10 mouse cellular contexts compared by ENCODE assay signal in the genomic region with DNA sequence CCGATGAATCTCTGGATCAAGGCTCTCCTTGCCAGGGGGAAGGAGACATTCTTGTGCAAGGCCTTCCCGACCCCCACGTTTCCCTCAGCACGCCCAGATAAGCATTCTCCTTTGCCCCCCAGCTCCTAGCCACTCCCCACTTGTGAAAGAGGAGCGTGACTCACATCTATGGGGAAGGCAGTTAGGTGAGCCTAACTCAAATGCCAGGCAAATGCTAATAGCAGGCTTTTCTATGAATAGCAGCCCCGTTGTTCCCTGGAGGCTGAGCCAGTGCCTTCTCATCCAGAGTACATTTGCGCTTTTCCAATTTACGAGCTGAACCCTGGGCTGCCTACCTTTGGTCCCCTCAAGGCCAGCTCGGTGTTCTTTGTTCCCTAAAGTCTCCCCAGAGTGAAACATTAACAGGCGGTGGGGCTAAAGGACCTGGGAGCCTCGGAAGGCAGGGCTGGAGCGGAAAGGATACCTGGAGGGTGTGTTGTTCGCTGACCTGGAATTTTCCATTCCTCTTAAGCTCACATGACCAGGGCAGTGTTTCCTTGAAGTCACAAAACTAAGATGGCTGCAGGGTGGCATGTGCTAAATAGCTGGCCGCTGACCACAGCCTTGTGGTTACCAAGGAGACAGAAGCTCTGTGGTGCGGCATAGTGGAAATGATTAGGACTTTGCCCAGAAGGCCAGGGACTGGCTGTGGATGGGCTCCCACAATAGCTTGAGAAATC.
DNase-seq lines count a peak whose midpoint lies in the region; ATAC-seq lines count a peak whose summit lies in the region.
"Had no signal": no experiment of that assay in that cellular context is flagged by ENCODE, and none has a peak within 500 bp of the region (broad histone marks: within the 10 kb centered on the region; RNA-seq: fewer than 3 reads in every experiment).

No protein-coding gene starts in this region.

- H3K9ac ChIP-seq in heart, embryonic 15.5 days: peak overlapping the region; percentile 7; the same call in 1 of the 2 replicates

- no peaks in the 10 kb centered on the region for H3K27me3 ChIP-seq in heart, embryonic 15.5 days
- H3K27me3 ChIP-seq in embryonic facial prominence, embryonic 10.5 days (replicated peaks; ENCODE audit: low read depth, poor library complexity, severe bottlenecking): no peaks in the 10 kb centered on the region
- H3K27me3 ChIP-seq in midbrain, embryonic 10.5 days (ENCODE audit: low read depth, poor library complexity, severe bottlenecking): no peaks in the 10 kb centered on the region

- H3K9me3 ChIP-seq in heart, embryonic 15.5 days (replicated peaks): no peaks in the 10 kb centered on the region
- H3K9me3 ChIP-seq in embryonic facial prominence, embryonic 10.5 days: peaks cover under 1% of the 10 kb centered on the region; the same call in 1 of the 2 replicates
- peaks cover under 1% of the 10 kb centered on the region; the same call in 1 of the 2 replicates for H3K9me3 ChIP-seq in midbrain, embryonic 10.5 days (replicated peaks)
- H3K9me3 ChIP-seq: G1E had no signal

- no peak for DNase-seq in heart, postnatal 10 days
- DNase-seq in embryonic facial prominence, embryonic 10.5 days (ENCODE audit: low spot score): no peak
- peak; percentile 91 for DNase-seq in kidney, postnatal 14 days
- DNase-seq in midbrain, embryonic 10.5 days (ENCODE audit: low spot score): no peak
- no peak for DNase-seq in right cerebral cortex, adult 2 months (ENCODE audit: low spot score in 2 of 2)
- DNase-seq in spleen, adult 18-20 months: no peak
- no peak for DNase-seq in thymus, postnatal 4 days

- intact Hi-C loops in heart, postnatal 10 days (cut with DNase I): no loop called here

- H3K4me1 ChIP-seq in heart, embryonic 15.5 days (replicated peaks): peaks cover 45% of the 10 kb centered on the region
- peaks cover 34% of the 10 kb centered on the region for H3K4me1 ChIP-seq in embryonic facial prominence, embryonic 10.5 days
- peaks cover 40% of the 10 kb centered on the region for H3K4me1 ChIP-seq in midbrain, embryonic 10.5 days

- H3K4me2 ChIP-seq in heart, embryonic 15.5 days: no peak overlapping the region

- 0 out of 2 replicates have a peak, but pooled peaks have one; percentile 1 for ATAC-seq in heart, embryonic 15.5 days (replicated peaks; ENCODE audit: insufficient number of reproducible peaks, insufficient read depth, low FRiP score, low read depth)

- H3K4me3 ChIP-seq in heart, embryonic 15.5 days: no peak overlapping the region
- no peak overlapping the region for H3K4me3 ChIP-seq in embryonic facial prominence, embryonic 10.5 days
- no peak overlapping the region for H3K4me3 ChIP-seq in midbrain, embryonic 10.5 days
- H3K4me3 ChIP-seq: erythroblast, embryonic 14.5 days had no signal

- peak overlapping the region; percentile 45 for H3K27ac ChIP-seq in heart, embryonic 15.5 days
- H3K27ac ChIP-seq in embryonic facial prominence, embryonic 10.5 days (replicated peaks): peak overlapping the region; percentile 35
- peak overlapping the region; percentile 59 for H3K27ac ChIP-seq in midbrain, embryonic 10.5 days (replicated peaks)

- WGBS in heart, embryonic 15.5 days: 57% methylated on average over 15 of the region's 15 CpGs
- WGBS in embryonic facial prominence, embryonic 10.5 days: 65% methylated on average over 15 of the region's 15 CpGs
- 70% methylated on average over 15 of the region's 15 CpGs for WGBS in midbrain, embryonic 10.5 days

- H3K36me3 ChIP-seq in heart, embryonic 15.5 days: no peaks in the 10 kb centered on the region
- no peaks in the 10 kb centered on the region for H3K36me3 ChIP-seq in embryonic facial prominence, embryonic 10.5 days (replicated peaks)
- no peaks in the 10 kb centered on the region for H3K36me3 ChIP-seq in midbrain, embryonic 10.5 days
- H3K36me3 ChIP-seq: G1E had no signal
